Mouse (Mus musculus) retina, postnatal 1 day (tissue): ENCODE results near the gene Slc29a1.

Source experiments
- DNase-seq: peaks from one replicate; pipeline ENCODE4 v3.0.0-alpha.2; 2012

Slc29a1 gene

DNA sequence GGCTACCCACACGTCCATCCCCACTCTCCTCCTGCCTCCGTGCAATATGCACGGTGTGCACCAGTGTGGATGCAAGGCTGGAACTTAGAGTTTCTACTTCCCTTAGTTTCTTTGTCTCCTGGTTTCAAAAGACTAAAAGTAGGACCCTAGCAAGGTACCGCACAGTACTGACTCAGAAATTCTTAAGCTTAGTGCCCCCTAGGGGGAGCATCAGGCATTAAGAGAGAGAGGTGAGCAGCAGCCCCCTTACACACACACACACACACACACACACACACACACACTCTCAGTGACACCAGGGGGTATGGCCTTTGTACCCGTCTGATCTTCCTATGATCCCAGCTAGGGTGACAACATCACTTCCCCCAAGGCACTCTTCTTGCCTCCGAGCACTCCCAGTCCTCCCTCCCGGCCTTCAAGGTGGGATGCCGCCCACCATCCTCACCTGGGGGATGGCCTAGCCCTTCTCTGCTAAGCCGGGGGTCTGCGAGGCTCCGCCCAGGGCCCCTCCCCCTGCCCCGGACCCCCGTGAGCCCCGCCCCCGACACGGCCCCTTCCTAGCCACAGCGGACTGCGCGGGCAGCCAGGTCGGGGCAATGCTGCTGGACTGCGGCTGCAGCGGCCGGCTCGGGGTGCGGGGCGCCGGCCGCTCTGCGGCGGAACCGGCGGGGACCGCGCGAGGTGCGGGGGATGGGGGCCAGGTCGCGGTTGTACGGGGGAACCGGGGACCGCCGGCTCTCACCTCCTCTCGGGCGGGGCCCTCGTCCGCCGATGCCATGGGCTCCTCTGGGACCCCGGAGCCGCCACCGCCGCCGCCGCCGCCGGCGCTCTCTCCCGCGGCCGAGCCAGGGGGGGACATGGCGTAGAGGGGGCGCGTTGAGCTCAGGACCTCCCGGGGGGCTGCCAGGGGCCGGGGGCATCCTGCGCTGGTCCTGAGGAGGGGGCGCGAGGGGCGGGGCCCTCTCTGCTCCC is 50.6 kb downstream of the Slc29a1 start:
- DNase-seq: peak; percentile 80

DNA sequence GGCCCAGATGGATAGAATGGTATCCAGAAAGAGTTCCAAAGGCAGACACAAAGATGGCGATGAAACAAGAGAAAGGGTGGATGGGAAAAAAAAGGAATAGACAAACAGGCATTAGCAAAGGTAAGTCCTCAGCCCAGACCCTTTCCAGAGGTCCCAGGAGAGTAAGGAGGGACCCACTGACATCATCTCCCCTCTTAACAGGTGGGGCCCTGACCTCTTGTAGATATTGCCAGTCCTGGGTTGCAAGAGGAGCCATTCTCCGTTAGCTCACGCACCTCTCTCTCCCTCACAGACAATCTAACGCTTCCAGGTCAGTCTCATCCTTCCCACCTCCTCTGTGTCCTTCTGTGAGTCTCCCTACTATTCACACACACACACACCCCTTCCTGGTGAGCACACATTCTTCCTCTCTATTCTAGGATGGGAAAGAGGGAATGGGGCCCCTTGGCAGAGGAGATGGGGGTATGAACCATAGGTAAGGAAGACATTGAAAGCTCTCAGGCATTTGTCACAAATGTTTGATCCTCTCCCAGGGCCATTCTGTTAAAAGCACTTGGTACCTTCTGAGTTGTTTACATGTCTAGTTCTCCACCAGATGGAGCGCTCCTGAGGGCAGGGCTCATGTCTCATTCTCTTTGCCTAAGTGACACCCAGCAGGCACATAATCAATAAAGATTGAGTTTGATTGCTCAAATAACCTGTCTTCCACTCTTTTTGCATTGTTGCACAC is 51.8 kb downstream of the Slc29a1 start:
- no peak for DNase-seq

GRCm38 (mm10) chr17:45546941-45547340 is 52.5 kb downstream of the Slc29a1 start:
- DNase-seq: no peak

DNA sequence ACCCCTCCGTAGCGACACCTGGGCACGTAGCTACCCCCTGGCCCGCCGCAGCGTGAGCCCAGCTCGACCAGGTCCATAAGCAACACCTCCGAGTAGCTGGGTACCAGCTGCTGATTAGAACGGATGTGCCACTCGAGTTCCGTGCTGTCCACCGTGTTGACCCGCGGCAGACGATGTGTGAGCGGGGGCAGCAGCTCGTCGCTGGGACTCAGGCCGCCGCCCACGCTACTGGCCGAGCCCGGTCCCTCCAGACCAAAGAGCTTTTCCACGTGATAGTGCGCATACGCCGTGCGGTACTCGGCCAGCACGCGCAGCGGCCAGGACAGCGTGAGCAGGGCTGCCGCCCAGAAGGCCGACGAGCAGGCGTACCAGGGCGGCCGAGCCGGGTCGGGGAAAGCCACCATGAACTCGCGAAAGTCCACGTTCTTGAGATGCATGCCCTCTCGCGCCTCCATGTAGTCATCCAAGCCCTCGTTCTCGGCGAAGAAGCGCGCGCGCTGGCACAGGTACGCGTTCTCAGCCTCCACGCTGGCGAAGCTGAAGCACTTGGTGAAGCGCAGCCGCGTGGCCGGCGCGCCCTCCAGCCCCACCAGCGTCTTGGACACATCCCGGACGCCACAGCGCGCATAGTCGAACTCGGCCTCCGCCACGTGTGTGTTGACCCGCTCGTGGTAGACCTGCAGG is 54.0 kb downstream of the Slc29a1 start:
- peak; percentile 51 for DNase-seq

DNA sequence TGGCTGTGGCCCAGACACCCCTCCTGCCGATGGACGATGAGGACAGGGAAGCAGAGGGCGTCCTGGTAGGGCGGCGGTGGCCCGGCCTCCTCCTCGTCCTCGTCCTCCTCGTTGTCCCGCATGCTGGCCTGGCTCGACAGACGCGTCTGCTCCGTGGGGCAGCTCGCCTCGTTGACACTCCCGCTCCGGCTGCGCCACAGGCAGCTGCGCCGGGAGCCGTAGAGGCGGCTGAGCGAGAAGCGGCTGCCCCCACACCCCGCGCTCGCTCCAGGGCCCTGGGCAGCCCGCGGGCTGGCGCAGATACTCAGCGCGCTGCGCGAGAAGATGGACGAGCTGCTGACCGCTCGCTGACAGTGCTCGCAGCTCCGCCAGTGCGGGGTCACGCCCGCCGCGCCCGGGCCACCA is 54.5 kb downstream of the Slc29a1 start:
- DNase-seq: peak; percentile 62

DNA sequence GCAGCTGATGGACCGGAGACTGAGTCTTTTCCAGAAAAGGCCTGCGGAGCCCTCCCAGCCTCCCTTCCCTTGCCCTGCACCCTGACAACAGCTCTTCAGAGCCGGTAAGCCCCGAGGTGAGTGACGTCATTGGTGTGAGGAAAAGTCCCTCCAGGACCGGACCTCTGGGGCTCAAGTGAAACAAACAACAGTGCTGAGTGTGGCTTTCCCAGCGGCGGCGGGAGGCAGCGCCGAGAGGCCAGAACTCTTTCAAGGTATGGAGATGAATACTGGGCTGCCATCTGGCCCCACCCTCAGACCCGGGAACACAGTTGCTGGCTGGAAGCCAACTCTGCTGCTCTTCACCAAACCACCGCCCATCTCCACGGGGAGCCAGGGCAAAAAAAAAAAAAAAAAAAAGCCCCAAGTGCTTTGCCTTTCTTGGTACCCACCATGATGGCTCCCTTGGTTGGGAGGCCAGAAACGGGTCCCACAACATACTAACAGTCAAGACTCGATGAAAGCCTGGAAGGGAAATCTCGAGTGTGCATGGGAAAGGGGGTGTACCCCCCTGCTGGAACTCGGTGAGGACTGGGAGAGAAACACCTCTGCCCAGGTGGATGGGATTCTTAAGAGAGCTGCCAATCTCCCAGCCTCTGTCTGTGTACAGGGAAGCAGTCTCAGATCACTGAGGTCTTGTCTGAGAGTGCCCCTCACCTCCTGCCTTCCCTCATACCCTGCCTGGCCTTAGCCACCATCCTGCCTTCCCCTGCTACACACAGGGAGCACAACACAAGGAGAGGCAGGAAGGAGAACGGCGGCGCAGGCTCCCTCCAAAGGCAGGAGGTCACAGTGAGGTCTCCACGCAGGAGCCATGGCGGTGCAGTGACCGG is 55.2 kb downstream of the Slc29a1 start:
- DNase-seq: peak; percentile 73

DNA sequence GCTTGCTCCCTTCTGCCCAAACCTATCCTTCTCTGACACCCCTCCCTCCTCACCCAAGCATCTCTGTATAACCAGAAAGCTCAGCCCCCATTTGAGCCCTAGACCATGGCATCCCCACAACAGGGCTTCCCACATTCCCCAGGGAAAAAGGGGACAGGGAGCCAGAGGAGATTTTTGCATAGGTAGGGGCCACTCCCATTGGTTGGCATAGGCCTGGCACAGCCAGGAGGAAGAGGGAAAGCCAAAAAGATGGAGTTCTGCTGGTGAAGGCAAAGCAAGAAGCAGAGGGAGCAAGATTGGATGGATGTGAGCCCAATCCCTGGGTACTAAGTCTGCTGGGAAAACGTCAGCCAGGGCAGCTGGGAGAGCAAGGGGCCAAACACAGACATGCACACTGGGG is 56.3 kb downstream of the Slc29a1 start:
- DNase-seq: no peak

- no peak for DNase-seq
These were observed 56.7 kb downstream of the Slc29a1 start for GRCm38 (mm10) chr17:45542705-45543104.

DNA sequence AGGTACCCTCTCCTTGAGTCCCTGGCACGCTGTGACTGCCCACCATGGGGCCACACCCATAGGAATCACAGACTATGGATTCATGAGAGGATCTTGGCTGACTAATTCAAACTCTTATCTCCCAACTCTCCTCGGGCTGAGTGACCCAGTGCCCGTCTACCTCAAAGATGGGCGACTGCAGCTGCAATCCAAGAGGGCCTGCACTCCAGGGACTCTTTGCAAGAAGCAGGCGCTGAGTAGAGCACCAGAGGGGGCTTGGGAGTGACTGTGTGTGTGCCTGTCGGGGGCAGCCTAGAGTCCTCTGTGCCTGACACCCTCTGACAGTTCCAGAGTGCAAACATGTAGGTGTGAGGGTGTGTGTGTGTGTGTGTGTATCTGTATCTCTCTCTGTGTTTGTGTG is 57.3 kb downstream of the Slc29a1 start:
- DNase-seq: no peak

DNA sequence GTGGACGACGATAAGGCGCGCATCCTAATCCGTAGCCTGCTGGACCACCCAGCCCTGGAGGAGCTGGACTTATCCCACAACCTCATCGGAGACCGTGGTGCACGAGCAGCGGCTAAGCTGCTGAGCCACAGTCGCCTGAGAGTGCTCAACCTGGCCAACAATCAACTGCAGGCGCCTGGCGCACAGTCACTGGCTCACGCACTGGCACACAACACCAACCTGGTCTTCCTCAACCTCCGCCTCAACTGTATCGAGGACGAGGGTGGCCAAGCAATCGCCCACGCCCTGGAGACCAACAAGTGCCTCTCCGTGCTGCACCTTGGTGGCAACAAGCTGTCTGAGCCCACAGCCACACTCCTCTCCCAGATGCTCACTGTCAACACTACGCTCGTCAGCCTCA is 59.7 kb downstream of the Slc29a1 start:
- no peak for DNase-seq

DNA sequence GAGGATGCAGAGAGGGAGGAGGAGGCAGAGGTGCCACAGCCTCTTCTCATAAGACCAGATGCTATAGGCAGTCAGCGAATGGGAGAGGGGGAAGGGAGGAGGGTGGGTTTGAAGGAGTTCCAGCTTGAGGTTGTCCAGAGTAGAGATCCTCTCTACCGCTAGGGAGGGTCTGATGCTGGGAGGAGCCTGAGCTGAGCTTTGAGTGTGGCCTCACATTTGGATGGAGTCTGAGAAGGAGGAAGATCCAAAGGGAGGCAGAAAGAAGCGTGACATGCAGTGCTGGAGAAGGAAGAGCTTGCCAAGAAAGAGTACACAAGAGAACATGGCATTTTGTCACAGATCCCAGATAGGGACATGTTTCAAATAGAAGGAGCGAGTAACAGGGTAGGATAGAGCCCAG is 61.0 kb downstream of the Slc29a1 start:
- DNase-seq: no peak

DNA sequence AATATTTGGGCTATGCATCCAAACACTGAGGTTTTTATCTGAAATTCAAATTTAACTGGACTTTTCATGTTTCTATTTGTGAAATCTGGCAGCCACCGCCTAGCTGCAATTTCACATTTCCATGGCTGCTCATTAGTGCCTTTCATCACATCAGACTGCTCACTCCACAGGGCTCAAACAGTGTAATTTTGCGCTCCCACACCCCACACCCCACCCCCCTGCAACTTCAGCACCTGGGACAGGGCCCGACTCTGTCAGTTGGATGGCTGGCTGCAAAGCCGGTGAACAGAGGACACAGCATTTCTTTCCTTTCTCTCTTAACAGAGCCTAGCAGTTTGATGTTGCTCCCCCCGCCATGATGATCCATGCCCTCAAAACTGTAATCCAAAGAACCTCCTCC is 63.1 kb downstream of the Slc29a1 start:
- DNase-seq: peak; percentile 28
